Comparison of ENCODE assay signal across 23 mouse cellular contexts in the genomic region with DNA sequence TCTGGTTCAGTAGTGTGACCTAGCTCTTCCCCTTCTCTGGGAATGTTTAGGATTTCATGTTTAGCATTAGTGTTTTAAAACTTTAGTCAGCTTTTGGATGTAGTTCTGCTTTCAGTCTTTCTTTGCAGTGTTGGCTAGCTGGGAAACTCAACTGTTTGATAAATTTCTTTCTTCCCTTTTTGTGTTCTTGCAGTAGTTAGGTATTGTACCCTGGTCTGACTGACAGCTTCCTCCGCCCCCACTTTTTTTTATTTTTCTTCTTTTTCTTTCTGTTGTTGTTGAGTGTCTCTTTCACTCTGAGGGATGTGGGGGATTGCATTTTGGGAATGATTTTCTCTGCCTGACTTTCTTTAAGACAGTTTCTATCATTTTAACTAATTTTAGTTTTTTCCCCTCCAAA. TPM values are rescaled to one million over a fixed set of nuclear protein-coding genes. Genes with fewer than 3 reads are reported as not detected.
"Had no signal": no experiment of that assay in that cellular context is flagged by ENCODE, and none has a peak within 500 bp of the region (broad histone marks: within the 10 kb centered on the region; RNA-seq: fewer than 3 reads in every experiment).

No protein-coding gene starts in this region.

- DNase-seq: kidney, adult 2 months; kidney, postnatal 25 days; left cerebral cortex, postnatal 4 days; liver, postnatal 0 days; lung, embryonic 14.5 days; retina, postnatal 1 day; thymus, adult 2 months; thymus, postnatal 14 days; thymus, postnatal 4 days had no signal

- H3K27ac ChIP-seq: kidney, postnatal 0 days; layer of hippocampus, adult 2 months; limb, embryonic 12.5 days; limb, embryonic 15.5 days; liver, embryonic 14.5 days; macrophage; midbrain, embryonic 12.5 days; midbrain, embryonic 15.5 days; neural tube, embryonic 13.5 days; stomach, postnatal 0 days had no signal

- H3K4me1 ChIP-seq: midbrain, embryonic 12.5 days; midbrain, embryonic 15.5 days had no signal

- H3K4me2 ChIP-seq: limb, embryonic 12.5 days; limb, embryonic 15.5 days; liver, embryonic 11.5 days; lung, embryonic 14.5 days; midbrain, embryonic 12.5 days; midbrain, embryonic 15.5 days; neural tube, embryonic 13.5 days had no signal

- H3K4me3 ChIP-seq: layer of hippocampus, adult 2 months; limb, embryonic 12.5 days; limb, embryonic 15.5 days; midbrain, embryonic 12.5 days; midbrain, embryonic 15.5 days; neural tube, embryonic 13.5 days had no signal

- H3K27me3 ChIP-seq: limb, embryonic 12.5 days; limb, embryonic 15.5 days; midbrain, embryonic 12.5 days; midbrain, embryonic 15.5 days; neural tube, embryonic 13.5 days had no signal

- H3K9ac ChIP-seq: limb, embryonic 12.5 days; limb, embryonic 15.5 days; liver, embryonic 14.5 days; liver, postnatal 0 days; lung, embryonic 14.5 days; midbrain, embryonic 12.5 days; midbrain, embryonic 15.5 days; neural tube, embryonic 13.5 days had no signal

- H3K36me3 ChIP-seq: midbrain, embryonic 15.5 days had no signal

- H3K9me3 ChIP-seq: limb, embryonic 15.5 days; midbrain, embryonic 15.5 days; neural tube, embryonic 13.5 days had no signal

- ATAC-seq: intestine, postnatal 0 days; liver, postnatal 0 days; lung, postnatal 0 days; midbrain, embryonic 15.5 days had no signal

RNA-seq across cellular contexts. Expression of a gene that starts 46.5 kb away (rescaled TPM):
- total RNA-seq: layer of hippocampus, postnatal 10 days had no signal
- polyA plus RNA-seq: macrophage had no signal
